ENCODE assay signal across 22 mouse cellular contexts in the genomic region with DNA sequence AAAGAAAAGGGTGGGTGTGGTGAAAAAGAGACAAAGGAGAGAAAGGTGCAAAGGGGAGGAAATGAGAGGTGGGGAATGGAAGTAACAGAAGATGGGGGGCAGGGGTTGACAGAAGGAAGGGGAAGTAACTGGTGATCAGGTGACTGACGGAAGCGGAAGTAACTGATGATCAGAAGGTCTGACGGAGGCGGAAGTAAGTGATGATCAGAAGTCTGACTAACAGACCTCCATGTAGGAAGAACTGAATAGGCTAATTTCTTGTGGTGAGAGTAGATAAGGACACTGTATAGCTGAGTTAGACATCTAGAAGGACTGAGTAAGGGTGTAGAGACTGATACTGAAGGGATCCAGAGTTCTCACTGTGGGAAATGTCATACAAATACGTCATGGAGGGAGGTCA.
DNase-seq lines count a peak whose midpoint lies in the region; ATAC-seq and TF ChIP-seq lines count a peak whose summit lies in the region.
"Had no signal": no experiment of that assay in that cellular context is flagged by ENCODE, and none has a peak within 500 bp of the region (broad histone marks: within the 10 kb centered on the region; RNA-seq: fewer than 3 reads in every experiment).

No protein-coding gene starts in this region.

- no peaks in the 10 kb centered on the region for H3K36me3 ChIP-seq in liver, embryonic 12.5 days
- no peaks in the 10 kb centered on the region for H3K36me3 ChIP-seq in liver, postnatal 0 days (replicated peaks; ENCODE audit: insufficient read depth, low read length)
- H3K36me3 ChIP-seq in G1E (replicated peaks), result no peaks in the 10 kb centered on the region
- no peaks in the 10 kb centered on the region for H3K36me3 ChIP-seq in liver, embryonic 15.5 days (replicated peaks)
- no peaks in the 10 kb centered on the region for H3K36me3 ChIP-seq in midbrain, embryonic 11.5 days (ENCODE audit: control insufficient read depth, insufficient read depth, low read length)
- H3K36me3 ChIP-seq: embryonic facial prominence, embryonic 10.5 days; heart, embryonic 13.5 days; hindbrain, embryonic 12.5 days had no signal

- no peak overlapping the region for H3K9ac ChIP-seq in liver, embryonic 12.5 days
- no peak overlapping the region for H3K9ac ChIP-seq in liver, postnatal 0 days (replicated peaks)
- no peak overlapping the region for H3K9ac ChIP-seq in liver, embryonic 15.5 days
- no peak overlapping the region for H3K9ac ChIP-seq in midbrain, embryonic 11.5 days (ENCODE audit: low read length)
- H3K9ac ChIP-seq: forebrain, embryonic 13.5 days; forebrain, postnatal 0 days; heart, embryonic 13.5 days; hindbrain, embryonic 12.5 days had no signal

- H3K27ac ChIP-seq in liver, embryonic 12.5 days, result peak overlapping the region; percentile 45; the same call in 1 of the 2 replicates
- no peak overlapping the region for H3K27ac ChIP-seq in liver, postnatal 0 days (ENCODE audit: low read depth)
- no peak overlapping the region for H3K27ac ChIP-seq in liver, embryonic 15.5 days (replicated peaks)
- H3K27ac ChIP-seq in midbrain, embryonic 11.5 days (ENCODE audit: low read depth, low read length), result no peak overlapping the region
- H3K27ac ChIP-seq: embryonic facial prominence, embryonic 10.5 days; forebrain, embryonic 13.5 days; heart, embryonic 13.5 days; hindbrain, embryonic 12.5 days; hindbrain, postnatal 0 days had no signal

- TF ChIP-seq EP300 in liver, postnatal 0 days (IDR thresholded peaks at IDR 0.05; ENCODE audit: low read depth), result no peak; the same call in 1 of the 2 replicates

- H3K27me3 ChIP-seq in liver, embryonic 12.5 days (replicated peaks), result peaks cover 30% of the 10 kb centered on the region
- no peaks in the 10 kb centered on the region for H3K27me3 ChIP-seq in liver, postnatal 0 days (ENCODE audit: insufficient read depth, low read length)
- H3K27me3 ChIP-seq in G1E (ENCODE audit: insufficient read depth, low read length), result peaks cover 14% of the 10 kb centered on the region
- H3K27me3 ChIP-seq in liver, embryonic 15.5 days, result peaks cover 41% of the 10 kb centered on the region
- no peaks in the 10 kb centered on the region for H3K27me3 ChIP-seq in midbrain, embryonic 11.5 days (ENCODE audit: control insufficient read depth, insufficient read depth, low read length)
- H3K27me3 ChIP-seq: forebrain, embryonic 13.5 days had no signal

- DNase-seq in liver, postnatal 0 days, result no peak
- no peak for DNase-seq in G1E (ENCODE audit: low spot score)
- DNase-seq in midbrain, embryonic 11.5 days (ENCODE audit: low spot score, missing footprints), result no peak
- no peak for DNase-seq in cerebellum, postnatal 4 days (ENCODE audit: low spot score in 2 of 2)
- DNase-seq in thymus, postnatal 25 days, result no peak
- DNase-seq: adrenal gland, adult 8-10 months; adrenal gland, postnatal 36 days; cerebellum, adult 11 months; cerebellum, adult 9-10 months; cerebellum, postnatal 36 days; forebrain, postnatal 0 days; gastrocnemius, postnatal 25 days; heart, adult 11 months; heart, postnatal 36 days had no signal

- no peak overlapping the region for H3K4me2 ChIP-seq in liver, embryonic 12.5 days
- no peak overlapping the region for H3K4me2 ChIP-seq in liver, postnatal 0 days (ENCODE audit: low read depth, low read length)
- no peak overlapping the region; the same call in 1 of the 2 replicates for H3K4me2 ChIP-seq in liver, embryonic 15.5 days
- no peak overlapping the region for H3K4me2 ChIP-seq in midbrain, embryonic 11.5 days
- H3K4me2 ChIP-seq: forebrain, embryonic 13.5 days; heart, embryonic 13.5 days; hindbrain, embryonic 12.5 days had no signal

- no peaks in the 10 kb centered on the region for H3K9me3 ChIP-seq in liver, embryonic 12.5 days (replicated peaks)
- H3K9me3 ChIP-seq in liver, postnatal 0 days (ENCODE audit: low read length), result no peaks in the 10 kb centered on the region
- peaks cover 6% of the 10 kb centered on the region; the same call in 1 of the 2 replicates for H3K9me3 ChIP-seq in G1E (replicated peaks)
- no peaks in the 10 kb centered on the region for H3K9me3 ChIP-seq in liver, embryonic 15.5 days (replicated peaks)
- H3K9me3 ChIP-seq in midbrain, embryonic 11.5 days (ENCODE audit: control insufficient read depth, low read length), result no peaks in the 10 kb centered on the region
- H3K9me3 ChIP-seq: embryonic facial prominence, embryonic 10.5 days; forebrain, embryonic 13.5 days; hindbrain, embryonic 12.5 days had no signal

- TF ChIP-seq CTCF in liver, postnatal 0 days (IDR thresholded peaks at IDR 0.05; ENCODE audit: low read depth), result no peak
- TF ChIP-seq CTCF in G1E (IDR thresholded peaks at IDR 0.05; ENCODE audit: low read depth, low read length), result no peak

- ATAC-seq in liver, embryonic 12.5 days, result peak; percentile 41; the same call in 1 of the 2 replicates
- no peak for ATAC-seq in liver, postnatal 0 days
- ATAC-seq in G1E (ENCODE audit: extremely low read depth, insufficient number of reproducible peaks, low FRiP score, poor library complexity, severe bottlenecking), result 0 out of 2 replicates have a peak, but pooled peaks have one; percentile 8
- ATAC-seq in liver, embryonic 15.5 days (ENCODE audit: insufficient read depth), result peak; percentile 16; the same call in 1 of the 2 replicates
- ATAC-seq in monocyte, adult 5-6 weeks (replicated peaks; ENCODE audit: insufficient number of reproducible peaks, low FRiP score, low TSS enrichment, poor library complexity, severe bottlenecking), result peak; percentile 62
- ATAC-seq in midbrain, embryonic 11.5 days (ENCODE audit: low FRiP score), result no peak
- ATAC-seq: forebrain, embryonic 13.5 days; forebrain, postnatal 0 days; hindbrain, postnatal 0 days had no signal

- 38% methylated on average over 5 of the region's 5 CpGs for WGBS in liver, embryonic 12.5 days (ENCODE audit: insufficient replicate concordance)
- WGBS in liver, postnatal 0 days (ENCODE audit: insufficient replicate concordance), result 45% methylated on average over 5 of the region's 5 CpGs
- WGBS in liver, embryonic 15.5 days (ENCODE audit: insufficient replicate concordance), result 27% methylated on average over 5 of the region's 5 CpGs
- 97% methylated on average over 5 of the region's 5 CpGs for WGBS in midbrain, embryonic 11.5 days

- H3K4me1 ChIP-seq in liver, embryonic 12.5 days, result peaks cover 51% of the 10 kb centered on the region
- H3K4me1 ChIP-seq in liver, postnatal 0 days (ENCODE audit: insufficient read depth), result peaks cover 7% of the 10 kb centered on the region; the same call in 1 of the 2 replicates
- peaks cover 57% of the 10 kb centered on the region for H3K4me1 ChIP-seq in G1E (ENCODE audit: insufficient read depth, low read depth, low read length)
- peaks cover 38% of the 10 kb centered on the region for H3K4me1 ChIP-seq in liver, embryonic 15.5 days (replicated peaks)
- no peaks in the 10 kb centered on the region for H3K4me1 ChIP-seq in midbrain, embryonic 11.5 days (ENCODE audit: control insufficient read depth, insufficient read depth, low read length)
- H3K4me1 ChIP-seq: hindbrain, embryonic 12.5 days had no signal

- no peak overlapping the region for H3K4me3 ChIP-seq in liver, embryonic 12.5 days
- no peak overlapping the region for H3K4me3 ChIP-seq in liver, postnatal 0 days (ENCODE audit: low read depth, low read length)
- H3K4me3 ChIP-seq in G1E (ENCODE audit: low read depth, low read length), result no peak overlapping the region
- H3K4me3 ChIP-seq in liver, embryonic 15.5 days (replicated peaks), result no peak overlapping the region
- H3K4me3 ChIP-seq in midbrain, embryonic 11.5 days (ENCODE audit: low read depth, low read length), result no peak overlapping the region
- H3K4me3 ChIP-seq: embryonic facial prominence, embryonic 10.5 days; forebrain, embryonic 13.5 days; heart, embryonic 13.5 days; hindbrain, embryonic 12.5 days had no signal

Comparison
In these comparisons a context has a peak if more than half of its experiments do, and no peak if none do; other contexts are left out.
1. ATAC-seq: peak in liver, embryonic 12.5 days (single experiment), G1E (single experiment), liver, embryonic 15.5 days (single experiment) and monocyte, adult 5-6 weeks (single experiment); none in liver, postnatal 0 days (single experiment) and midbrain, embryonic 11.5 days (single experiment).